Mouse (Mus musculus) cerebellum, adult 9-11 months (tissue): ENCODE results near the gene Zhx3.

Source experiments
- DNase-seq: peaks from one replicate; pipeline ENCODE4 v3.0.0; 2022

The Zhx3 gene

GRCm38 (mm10) chr2:160800967-160801366 lies 71.8 kb downstream of the Zhx3 start:
- no peak for DNase-seq

DNA sequence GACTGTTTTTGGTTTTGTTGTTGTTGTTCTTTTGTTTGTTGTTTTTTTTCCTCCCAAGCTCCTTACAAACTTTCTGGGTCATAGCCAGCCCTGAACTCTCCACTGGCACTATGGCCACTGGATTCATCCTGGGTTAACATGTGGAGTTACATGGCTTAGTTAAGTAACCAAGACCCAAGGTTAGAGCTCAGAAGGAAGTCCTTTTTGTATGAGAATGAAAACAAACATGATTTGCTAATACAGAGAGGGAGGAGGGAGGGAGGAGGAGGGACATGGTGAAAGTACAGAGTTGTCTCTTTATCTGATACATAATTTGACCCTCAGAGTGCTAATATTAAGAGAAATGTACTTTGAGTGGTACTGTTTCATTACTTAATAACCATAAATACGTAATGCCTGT lies 74.6 kb downstream of the Zhx3 start:
- no peak for DNase-seq

DNA sequence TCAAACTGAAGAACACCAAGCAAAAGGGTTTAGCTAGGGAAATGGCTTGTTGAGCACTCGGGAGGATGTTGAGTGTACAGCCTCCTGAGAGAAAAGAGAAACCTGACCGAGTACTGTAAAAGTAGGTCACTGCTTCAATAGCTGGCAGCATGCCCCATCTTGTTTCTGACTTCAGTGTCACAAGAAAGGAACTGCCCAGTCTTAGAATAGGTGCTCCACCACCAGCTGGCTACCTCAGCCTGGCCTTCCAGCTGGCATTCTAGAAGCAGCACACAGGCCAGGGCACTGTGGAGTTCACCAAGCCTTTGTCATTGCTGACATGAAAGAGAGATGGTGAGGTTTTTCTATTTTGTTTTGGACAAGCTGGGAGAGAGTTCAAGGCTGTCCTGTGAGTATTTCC lies 75.8 kb downstream of the Zhx3 start:
- DNase-seq, result peak; percentile 85

DNA sequence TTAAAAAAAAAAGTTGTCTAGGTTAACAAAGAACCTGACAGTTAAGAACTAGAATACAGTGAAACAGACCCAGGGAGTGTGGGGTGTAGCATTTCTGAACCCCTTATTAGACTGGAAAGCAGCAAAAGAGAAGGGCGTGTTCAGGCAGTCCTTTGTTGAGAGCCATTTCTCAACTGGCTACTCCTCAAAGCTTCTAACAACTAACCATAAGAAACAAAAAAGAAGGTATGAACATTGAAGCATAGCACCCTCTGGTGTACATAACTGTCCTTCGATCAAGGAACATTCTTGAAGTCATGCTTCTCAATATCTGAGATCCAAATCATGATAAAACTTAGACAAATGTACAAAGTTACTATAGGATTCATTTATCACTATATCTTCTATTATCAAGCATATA lies 79.7 kb downstream of the Zhx3 start:
- no peak for DNase-seq

DNA sequence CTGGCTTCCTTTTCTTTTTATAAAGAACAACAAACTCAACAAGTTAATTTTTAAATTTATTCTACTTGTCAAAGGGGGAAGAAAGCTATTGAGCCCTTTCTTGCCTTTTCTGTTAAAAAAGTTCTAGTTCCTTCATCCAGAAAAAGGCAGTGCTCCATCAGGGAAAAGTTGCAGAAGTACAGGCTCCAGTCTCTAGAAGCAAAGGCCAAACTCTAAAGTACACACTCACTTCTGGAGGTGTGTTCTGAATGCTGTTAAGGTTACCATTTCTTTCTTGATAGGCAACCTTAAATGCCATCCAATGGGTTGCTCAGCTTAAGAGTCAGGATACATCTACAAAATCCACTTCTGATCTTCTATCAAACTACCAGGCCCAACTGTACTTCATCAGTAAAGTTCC lies 83.1 kb downstream of the Zhx3 start:
- DNase-seq, result no peak

- DNase-seq, result no peak
Measured at GRCm38 (mm10) chr2:160789046-160789445, 83.8 kb downstream of the Zhx3 start.

- DNase-seq, result no peak
Measured at GRCm38 (mm10) chr2:160786333-160786732, 86.5 kb downstream of the Zhx3 start.

GRCm38 (mm10) chr2:160780834-160781219 lies 92.0 kb downstream of the Zhx3 start:
- peak; percentile 71 for DNase-seq

- DNase-seq, result no peak
Measured at GRCm38 (mm10) chr2:160780154-160780833, 92.5 kb downstream of the Zhx3 start.

DNA sequence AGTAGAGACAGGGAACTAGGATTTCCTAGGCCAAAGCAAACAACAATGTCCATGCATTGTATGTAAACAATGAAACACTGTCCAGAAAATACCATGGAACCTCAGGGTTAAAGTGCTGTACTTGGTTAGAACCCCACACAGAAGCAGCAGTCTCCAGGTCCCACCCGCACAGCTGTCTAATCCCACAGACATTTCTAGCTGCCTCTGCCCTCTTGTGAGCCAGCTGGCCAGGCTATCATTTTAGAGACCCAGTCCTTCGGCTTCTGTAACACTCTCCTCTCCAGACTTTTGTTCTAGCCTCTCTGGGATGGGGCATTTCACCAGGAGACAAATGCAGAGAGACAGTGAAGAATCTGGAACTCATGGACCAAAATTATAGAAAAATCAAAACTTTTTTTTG lies 94.8 kb downstream of the Zhx3 start:
- no peak for DNase-seq

DNA sequence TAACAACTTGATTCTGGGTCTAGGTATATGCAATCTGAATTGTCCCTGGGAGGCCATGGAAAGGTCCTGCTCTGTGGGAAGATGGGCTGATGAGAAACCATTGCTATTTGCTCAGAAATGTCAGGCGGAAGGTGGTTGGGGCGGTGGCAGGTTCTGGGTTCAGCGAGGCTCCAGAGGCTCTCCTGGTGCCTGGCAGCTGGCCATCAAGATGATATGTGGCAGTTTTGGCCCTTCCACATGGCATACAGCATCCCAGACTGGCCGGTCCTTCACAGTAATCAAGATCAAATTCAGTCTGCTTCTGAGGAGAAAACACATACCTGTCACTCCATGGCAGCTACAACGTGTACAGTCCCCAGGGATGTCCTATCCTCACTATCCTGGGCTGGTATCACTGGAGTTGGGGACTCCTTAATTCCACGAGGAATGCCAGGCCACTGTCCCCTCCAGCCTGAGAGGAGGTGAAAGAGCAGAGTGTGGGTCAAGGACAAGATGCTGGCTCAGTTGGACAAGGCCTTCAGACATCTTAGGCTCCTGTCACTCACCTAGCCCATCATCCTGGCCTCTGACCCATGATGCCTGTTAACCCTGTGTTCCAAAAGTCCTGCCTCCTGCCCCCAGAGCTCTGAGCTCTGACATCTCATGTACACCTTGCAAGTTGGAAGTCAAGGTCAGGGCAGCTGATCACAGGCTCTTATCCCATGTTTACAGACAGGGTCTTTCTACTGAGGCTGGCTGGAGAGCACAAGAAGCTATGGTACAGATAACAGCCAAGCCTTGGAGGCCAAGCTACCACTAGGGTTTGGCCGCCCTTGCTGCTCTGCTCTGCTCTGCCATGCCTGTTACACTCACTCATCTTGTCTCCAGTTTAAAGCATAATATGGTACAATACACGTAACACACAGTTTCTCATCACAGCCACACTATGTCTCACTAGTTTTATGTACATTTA lies 101.2 kb downstream of the Zhx3 start:
- DNase-seq, result peak; percentile 50

GRCm38 (mm10) chr2:160770871-160771270 lies 101.9 kb downstream of the Zhx3 start:
- no peak for DNase-seq

- no peak for DNase-seq
Measured at GRCm38 (mm10) chr2:160770409-160770808, 102.4 kb downstream of the Zhx3 start.

- DNase-seq, result no peak
Measured at GRCm38 (mm10) chr2:160768997-160769396, 103.8 kb downstream of the Zhx3 start.

DNA sequence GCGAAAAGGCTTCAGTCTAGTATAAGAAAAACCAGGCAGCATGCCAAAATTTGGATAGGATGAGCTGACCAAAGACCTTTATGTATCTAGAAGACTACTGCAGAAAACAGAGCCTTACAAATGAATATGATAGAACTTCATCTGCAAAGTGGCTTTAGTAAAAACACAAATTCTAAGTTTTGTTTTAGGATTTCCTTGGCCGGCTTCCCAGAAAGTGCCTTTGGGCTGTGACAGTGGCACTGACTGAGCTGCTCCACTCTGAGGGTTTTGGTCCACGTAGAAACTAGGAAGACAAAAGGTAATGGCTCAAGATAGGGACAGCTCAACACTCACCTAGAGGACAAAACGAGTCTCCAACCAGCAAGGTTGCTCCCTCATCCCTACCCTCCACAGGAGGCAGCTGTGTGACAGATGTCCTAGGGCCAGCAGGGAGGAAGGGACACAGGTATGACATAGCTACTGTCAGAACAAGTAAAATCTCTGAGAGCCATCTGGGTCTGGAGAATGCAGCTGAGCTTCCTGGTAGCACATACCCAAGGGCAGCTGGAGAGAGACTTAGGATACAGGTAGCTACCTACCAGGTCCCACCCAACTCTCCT lies 104.6 kb downstream of the Zhx3 start:
- DNase-seq, result no peak

- no peak for DNase-seq
Measured at GRCm38 (mm10) chr2:160767201-160767600, 105.6 kb downstream of the Zhx3 start.

DNA sequence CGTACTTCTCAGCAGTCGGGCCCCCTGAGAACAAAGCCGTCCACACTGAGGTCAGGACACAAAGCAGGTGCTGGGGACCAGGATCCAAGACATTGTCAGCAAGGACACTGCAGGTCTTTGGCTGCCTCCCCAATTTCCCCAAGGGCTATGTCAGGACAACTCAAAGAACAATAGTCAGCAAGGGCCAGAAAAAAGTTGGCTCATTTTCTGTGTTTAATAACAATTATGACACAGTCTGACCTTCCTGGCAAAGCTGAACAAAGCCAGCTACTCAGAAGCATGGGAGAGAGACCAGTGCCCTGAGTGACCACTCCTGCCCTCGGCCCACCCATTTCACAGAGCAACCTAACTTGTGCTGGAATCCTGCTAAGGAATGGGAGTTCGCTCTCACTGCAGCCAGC lies 106.4 kb downstream of the Zhx3 start:
- DNase-seq, result peak; percentile 66

DNA sequence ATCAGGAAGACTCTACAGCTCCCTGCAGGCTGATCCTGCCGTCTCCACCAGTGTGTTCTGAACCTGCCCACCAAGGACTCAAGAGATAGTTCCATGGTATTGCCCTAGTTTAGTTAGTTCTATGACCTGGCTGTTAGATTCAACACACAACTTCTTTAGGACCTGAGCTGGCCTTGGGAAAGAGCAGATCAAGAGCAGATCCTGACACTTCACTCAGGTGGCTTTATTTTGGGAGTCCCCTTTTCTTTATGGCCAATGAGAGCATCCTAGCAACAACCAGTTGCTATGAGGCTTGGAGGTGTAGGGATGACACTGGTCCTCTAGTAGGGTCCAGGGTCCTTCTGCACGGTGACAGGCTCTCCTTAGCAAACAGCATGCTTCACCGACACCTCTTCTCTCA lies 107.7 kb downstream of the Zhx3 start:
- DNase-seq, result no peak

DNA sequence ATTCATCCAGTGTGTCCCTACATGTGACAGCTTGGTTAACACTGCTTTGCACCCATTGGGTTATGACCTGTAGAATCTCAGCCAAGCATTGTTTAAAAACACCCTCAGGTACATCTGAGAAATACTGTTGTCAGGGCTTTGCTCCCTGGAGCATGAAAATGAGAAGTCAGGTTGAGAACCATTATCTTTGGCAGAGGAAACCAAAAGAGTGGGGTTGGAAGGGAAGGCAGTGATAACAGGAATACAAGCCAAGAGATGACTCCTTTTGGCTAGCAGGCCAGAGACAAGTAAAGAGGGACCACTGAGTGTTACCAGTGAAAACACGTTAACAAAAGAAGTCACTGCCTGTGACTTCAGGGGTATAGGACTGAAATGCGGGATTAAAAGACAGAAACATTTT lies 108.4 kb downstream of the Zhx3 start:
- no peak for DNase-seq

- no peak for DNase-seq
Measured at GRCm38 (mm10) chr2:160763816-160764215, 109.0 kb downstream of the Zhx3 start.

- no peak for DNase-seq
Measured at GRCm38 (mm10) chr2:160760433-160761184, 112.2 kb downstream of the Zhx3 start.

DNA sequence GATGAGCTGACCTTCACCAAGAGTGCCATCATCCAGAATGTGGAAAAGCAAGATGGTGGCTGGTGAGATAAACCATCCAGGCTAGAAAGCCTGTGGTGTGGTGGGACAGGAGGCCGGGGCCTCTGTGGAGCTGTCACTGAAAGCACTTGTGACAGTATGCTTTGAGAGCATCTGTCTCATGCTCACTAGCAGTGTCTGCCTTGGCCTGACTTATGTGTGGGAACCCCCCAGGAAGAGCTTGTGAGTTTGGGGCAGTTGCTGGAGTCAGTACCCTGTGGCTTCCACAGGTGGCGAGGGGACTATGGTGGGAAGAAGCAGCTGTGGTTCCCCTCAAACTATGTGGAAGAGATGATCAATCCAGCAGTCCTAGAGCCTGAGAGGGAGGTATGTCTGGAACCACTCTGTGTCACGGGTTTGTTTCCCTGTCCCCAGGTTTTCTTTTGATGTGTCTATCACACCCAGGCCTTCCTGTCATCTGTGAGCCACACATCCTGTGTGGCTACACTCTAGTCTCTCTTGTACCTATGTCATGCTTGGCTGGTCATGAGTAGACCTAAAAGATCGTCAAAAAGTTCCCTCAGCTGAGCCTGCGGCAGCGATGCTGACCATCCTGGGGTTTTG lies 116.1 kb downstream of the Zhx3 start:
- no peak for DNase-seq

GRCm38 (mm10) chr2:160747075-160747474 lies 125.7 kb downstream of the Zhx3 start:
- no peak for DNase-seq
